ENCODE assay signal across 9 mouse cellular contexts in genomic region chr5:134179871-134180270, GRCm38 (mm10). TPM values are rescaled to one million over a fixed set of nuclear protein-coding genes. Genes with fewer than 3 reads are reported as not detected.
A peak's percentile ranks its signal among the peaks of the same experiment; 100 is the strongest.
DNase-seq lines count a peak whose midpoint lies in the region; ATAC-seq and TF ChIP-seq lines count a peak whose summit lies in the region.
"Had no signal": no experiment of that assay in that cellular context is flagged by ENCODE, and none has a peak within 500 bp of the region (broad histone marks: within the 10 kb centered on the region; RNA-seq: fewer than 3 reads in every experiment).

No protein-coding gene starts in this region.

- ATAC-seq in Patski: no peak
- no peak for ATAC-seq in stomach, postnatal 0 days (ENCODE audit: low FRiP score, low TSS enrichment)

- no peak overlapping the region for H3K9ac ChIP-seq in stomach, postnatal 0 days (ENCODE audit: low read length)
- H3K9ac ChIP-seq: neural tube, embryonic 12.5 days had no signal

- TF ChIP-seq EP300 in stomach, postnatal 0 days (optimal IDR thresholded peaks at IDR 0.05): no peak

- no peaks in the 10 kb centered on the region for H3K27me3 ChIP-seq in Patski
- H3K27me3 ChIP-seq in stomach, postnatal 0 days (ENCODE audit: control insufficient read depth, insufficient read depth, low read length): no peaks in the 10 kb centered on the region
- H3K27me3 ChIP-seq: neural tube, embryonic 12.5 days had no signal

- in situ Hi-C loops in Patski (cut with MboI; ENCODE audit: low pct_unique_long_range_greater_than_20kb): loop anchor here (5.0 kb wide), 2 partner anchors 162 to 302 kb away; no protein-coding TSS in a partner anchor

- peak; percentile 82 for DNase-seq in heart, adult 8-10 months (ENCODE audit: low spot score)
- DNase-seq in heart, adult 11 months: no peak
- no peak for DNase-seq in Patski (ENCODE audit: low read depth, low spot score)
- peak; percentile 88 to 91 for DNase-seq in cerebellum, postnatal 14 days
- DNase-seq in gastrocnemius, postnatal 4 days (ENCODE audit: low spot score in 2 of 2): peak; percentile 63 to 77
- peak; percentile 68 to 71 for DNase-seq in layer of hippocampus, postnatal 36 days
- DNase-seq in mesoderm, embryonic 11.5 days (ENCODE audit: low read depth, low spot score): peak; percentile 84
- DNase-seq in stomach, postnatal 0 days (ENCODE audit: low spot score): peak; percentile 82

- no peak overlapping the region for H3K4me3 ChIP-seq in stomach, postnatal 0 days (ENCODE audit: low read depth, low read length)
- H3K4me3 ChIP-seq: neural tube, embryonic 12.5 days had no signal

- POLR2A ChIA-PET in Patski (lab: Charles Lee): interaction anchor here (0.7 kb wide), 1 partner anchor 75 kb away, joined by 5 read pairs; no protein-coding TSS in a partner anchor

- H3K4me1 ChIP-seq in stomach, postnatal 0 days (replicated peaks; ENCODE audit: control insufficient read depth, insufficient read depth): peaks cover 13% of the 10 kb centered on the region

- no peaks in the 10 kb centered on the region for H3K36me3 ChIP-seq in stomach, postnatal 0 days (ENCODE audit: control insufficient read depth, insufficient read depth, low read length)
- H3K36me3 ChIP-seq: neural tube, embryonic 12.5 days had no signal

- WGBS in stomach, postnatal 0 days: 15% methylated on average over 7 of the region's 7 CpGs

- H3K9me3 ChIP-seq in stomach, postnatal 0 days (ENCODE audit: control insufficient read depth, low read length): no peaks in the 10 kb centered on the region
- H3K9me3 ChIP-seq: neural tube, embryonic 12.5 days had no signal

- CTCF ChIA-PET in Patski (lab: Charles Lee): interaction anchor here (1.0 kb wide), 1 partner anchor 167 kb away, joined by 3 read pairs; no protein-coding TSS in a partner anchor

- TF ChIP-seq CTCF in Patski (IDR thresholded peaks at IDR 0.05): peak; percentile 92
- TF ChIP-seq CTCF in stomach, postnatal 0 days (IDR thresholded peaks at IDR 0.05; ENCODE audit: low read depth): peak; percentile 91

- H3K27ac ChIP-seq in stomach, postnatal 0 days (replicated peaks): no peak overlapping the region
- H3K27ac ChIP-seq: neural tube, embryonic 12.5 days had no signal

- no peak overlapping the region for H3K4me2 ChIP-seq in stomach, postnatal 0 days (replicated peaks; ENCODE audit: low read depth)
- H3K4me2 ChIP-seq: neural tube, embryonic 12.5 days had no signal

RNA-seq across cellular contexts. Expression of gene Rcc1l, which starts 3.3 kb away (rescaled TPM):
- 10 to 100 TPM; 32.2 to 40.2 (median 33.8) TPM for total RNA-seq in heart, adult 8-10 months (2022)
- polyA plus RNA-seq in Patski (2021): 44.6 TPM
- total RNA-seq in gastrocnemius, postnatal 4 days (2021): 10 to 100 TPM; 18.7 to 23.8 TPM
- total RNA-seq in layer of hippocampus, postnatal 36 days (2021): 10 to 100 TPM; 14.5 to 15.9 TPM
- 17.6 and 18.0 TPM in 2 replicates for polyA plus RNA-seq in stomach, postnatal 0 days (2015; fragmentation: Nextera tagmentation; extraction: Ambion mirVana)

RNA-seq across cellular contexts. Expression of gene Gtf2ird2, which starts 3.9 kb away (rescaled TPM):
- total RNA-seq in heart, adult 8-10 months (2022): 1 to 10 TPM; 4.8 to 7.8 (median 5.8) TPM
- 11.1 TPM for polyA plus RNA-seq in Patski (2021)
- 10 to 100 TPM in 1 of 2 experiments, 1 to 10 TPM in 1; 9.8 to 10.3 TPM for total RNA-seq in gastrocnemius, postnatal 4 days (2021)
- 10 to 100 TPM; 14.0 to 14.6 TPM for total RNA-seq in layer of hippocampus, postnatal 36 days (2021)
- polyA plus RNA-seq in stomach, postnatal 0 days (2015; fragmentation: Nextera tagmentation; extraction: Ambion mirVana): 3.2 and 3.7 TPM in 2 replicates

RNA-seq across cellular contexts. Expression of gene Ncf1, which starts 49.6 kb away (rescaled TPM):
- 10 to 100 TPM in 1 of 4 experiments, 1 to 10 TPM in 3; 2.8 to 10.1 (median 3.9) TPM for total RNA-seq in heart, adult 8-10 months (2022)
- 0.08 TPM for polyA plus RNA-seq in Patski (2021)
- 1 to 10 TPM; 6.4 to 7.7 TPM for total RNA-seq in gastrocnemius, postnatal 4 days (2021)
- 1 to 10 TPM; 6.3 to 9.3 TPM for total RNA-seq in layer of hippocampus, postnatal 36 days (2021)
- 2.2 and 2.4 TPM in 2 replicates for polyA plus RNA-seq in stomach, postnatal 0 days (2015; fragmentation: Nextera tagmentation; extraction: Ambion mirVana)

Comparison
In these comparisons a context has a peak if more than half of its experiments do, and no peak if none do; other contexts are left out.
1. DNase-seq: peak in heart, adult 8-10 months (single experiment), cerebellum, postnatal 14 days (2 of 2), gastrocnemius, postnatal 4 days (2 of 2), layer of hippocampus, postnatal 36 days (2 of 2), mesoderm, embryonic 11.5 days (single experiment) and stomach, postnatal 0 days (single experiment); none in heart, adult 11 months (single experiment) and Patski (single experiment).